Mouse (Mus musculus) testis, adult 2 months (tissue): ENCODE measurements around the gene Ctrl.

Source experiments
- CTCF ChIP-seq: fragments of 200-500 bp; IDR thresholded peaks from 2 replicates; pipeline ENCODE4 v1.5.1; 2012; ENCODE audit warnings: low read depth, mild to moderate bottlenecking, inconsistent platforms, low read length, moderate library complexity; ENCODE audit not compliant: control insufficient read depth, insufficient read depth, insufficient replicate concordance
- POLR2A ChIP-seq: fragments of 200-500 bp; IDR thresholded peaks from 2 replicates; pipeline ENCODE4 v1.6.1; 2012; ENCODE audit warnings: low read depth, mild to moderate bottlenecking, inconsistent platforms, low read length, moderate library complexity; ENCODE audit not compliant: control insufficient read depth

GRCm38 (mm10) chr8:105931271-105931670, 2.4 kb downstream of the Ctrl start:
- TF ChIP-seq CTCF (no peak), POLR2A (no peak)
